Mouse (Mus musculus): Measurements from ENCODE around the gene Rabgap1l.
A peak's percentile ranks its signal among the peaks of the same experiment; 100 is the strongest.
"Not testable (repeated sequence)": the region's sequence is repeated elsewhere in the genome, so short reads cannot be mapped to it uniquely, and the experiment has no call there.

Rabgap1l gene

DNA sequence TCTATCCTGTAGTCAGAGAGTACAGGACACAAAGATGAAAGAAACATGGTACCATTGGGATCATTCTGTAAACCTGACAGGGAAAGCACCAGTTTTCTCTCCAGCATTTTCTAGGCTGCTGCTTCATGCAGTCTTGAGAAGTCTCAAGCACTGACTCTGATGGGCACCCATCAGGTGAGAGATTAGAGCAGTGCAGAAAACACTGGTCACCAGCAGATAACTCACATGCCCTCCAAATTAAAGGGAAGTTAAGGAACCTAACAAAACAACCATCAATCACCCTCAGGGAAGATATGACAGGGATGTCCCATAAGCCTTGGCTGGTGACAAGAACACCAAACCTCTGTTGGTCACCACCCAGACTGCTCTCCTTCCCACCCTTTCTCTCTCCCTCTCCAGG lies 285.2 kb downstream of the Rabgap1l start:
- no peak for DNase-seq (ENCODE audit: low read depth, low spot score)

DNA sequence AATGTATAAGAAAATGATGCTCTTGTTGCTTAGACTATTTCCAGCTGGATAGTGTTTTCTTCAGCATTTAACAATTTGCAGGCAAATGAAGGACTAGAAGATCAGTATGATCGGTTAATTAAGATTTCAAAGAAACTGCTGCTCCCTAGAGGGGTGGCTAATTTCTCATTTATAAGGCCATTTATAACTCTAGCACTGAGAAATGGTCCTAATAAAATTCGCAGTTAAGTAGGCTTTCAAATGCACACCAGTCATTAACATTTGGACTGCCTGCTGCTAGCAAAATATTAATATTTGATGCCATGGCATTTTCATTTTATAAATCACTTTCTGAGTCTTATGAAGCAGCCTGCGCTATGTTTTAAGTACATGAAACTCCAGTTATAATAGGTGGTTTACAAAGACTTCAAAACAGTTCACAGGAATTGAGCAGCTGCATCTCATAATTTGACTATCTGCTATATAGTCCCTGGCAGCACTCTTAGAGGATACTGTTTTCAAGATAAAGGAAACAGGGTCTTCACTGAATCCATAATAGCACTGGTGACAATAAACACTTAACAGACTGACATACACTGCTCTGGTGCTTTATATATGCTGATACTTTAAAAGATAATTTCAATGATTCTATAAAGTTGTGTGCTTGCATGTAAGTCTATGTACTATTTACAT lies 296.0 kb downstream of the Rabgap1l start:
- DNase-seq (ENCODE audit: low read depth, low spot score), result no peak

DNA sequence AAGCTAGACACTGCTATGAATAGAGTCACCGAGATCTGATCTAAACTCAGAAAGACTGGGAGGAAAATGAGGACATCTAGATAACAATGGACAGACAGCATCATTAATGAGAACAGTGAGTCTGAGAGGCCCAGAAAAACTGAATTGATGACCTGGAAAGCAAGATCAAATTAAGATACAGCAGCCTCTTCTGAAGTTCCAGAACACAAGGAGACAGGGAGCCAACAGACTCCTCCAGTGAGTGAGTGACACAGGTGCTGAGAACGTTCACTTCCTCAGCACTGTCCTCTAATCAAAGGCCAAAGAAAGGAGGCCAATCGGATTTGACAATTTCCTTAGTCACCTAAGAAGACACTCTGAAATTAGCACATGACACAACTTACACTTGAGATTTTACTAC lies 307.3 kb downstream of the Rabgap1l start:
- no peak for DNase-seq (ENCODE audit: low read depth, low spot score)

DNA sequence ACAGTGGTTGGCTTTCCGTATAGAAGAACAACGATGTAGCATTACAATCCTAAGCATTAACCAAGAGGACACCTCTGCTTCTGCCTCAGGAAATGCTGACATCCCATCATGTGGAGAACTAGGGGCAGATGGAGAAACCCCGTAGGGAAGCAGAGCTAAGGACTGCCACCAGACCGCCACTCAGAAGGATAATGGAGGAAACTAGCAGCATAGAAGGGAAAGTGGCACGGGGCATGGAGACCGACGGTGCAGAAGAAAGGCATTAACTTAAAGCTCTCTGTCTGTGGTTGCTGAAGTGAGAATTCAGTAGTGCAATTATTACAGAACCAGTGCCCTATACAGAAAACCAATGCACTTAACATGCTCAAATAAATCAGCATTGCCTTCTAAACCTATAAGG lies 308.0 kb downstream of the Rabgap1l start:
- no peak for DNase-seq (ENCODE audit: low read depth, low spot score)

DNA sequence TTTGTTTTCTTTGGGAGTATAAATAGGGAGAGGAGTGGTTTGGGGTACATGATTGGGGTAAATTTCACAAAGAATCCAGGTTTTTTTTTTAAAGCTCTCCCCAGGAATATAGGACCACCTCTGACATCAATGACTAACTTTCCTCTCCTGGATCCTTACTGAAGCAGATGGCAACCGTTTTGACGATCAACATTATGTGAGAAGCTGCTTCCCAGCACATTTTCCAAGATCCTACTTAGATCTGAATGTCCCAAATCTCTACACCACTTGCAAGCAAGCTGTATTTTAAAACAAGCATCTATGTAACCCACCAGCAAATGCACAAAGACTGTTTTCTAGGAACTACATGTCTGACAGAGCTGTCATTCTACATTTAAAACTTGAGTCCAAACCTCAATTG lies 311.4 kb downstream of the Rabgap1l start:
- DNase-seq (ENCODE audit: low read depth, low spot score), result no peak

DNA sequence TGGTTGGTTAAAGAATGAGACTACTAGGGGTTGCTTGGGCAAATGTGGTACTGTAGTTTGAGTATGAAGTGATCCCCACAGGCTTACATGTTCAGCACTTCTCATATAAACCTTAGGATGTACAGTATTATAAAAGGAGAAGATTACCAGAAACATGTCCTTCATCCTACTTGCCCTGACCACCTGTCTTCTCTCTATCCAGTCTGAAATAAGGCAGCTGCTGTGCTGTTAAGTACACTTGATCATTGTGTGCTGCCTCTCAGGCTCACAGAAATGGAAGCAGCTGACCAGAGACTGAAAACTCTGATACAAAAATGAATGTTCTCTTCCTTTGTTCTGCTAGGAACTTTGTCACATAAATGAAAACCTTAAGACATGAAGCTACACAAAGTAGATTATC lies 325.6 kb downstream of the Rabgap1l start:
- DNase-seq (ENCODE audit: low read depth, low spot score), result no peak

DNA sequence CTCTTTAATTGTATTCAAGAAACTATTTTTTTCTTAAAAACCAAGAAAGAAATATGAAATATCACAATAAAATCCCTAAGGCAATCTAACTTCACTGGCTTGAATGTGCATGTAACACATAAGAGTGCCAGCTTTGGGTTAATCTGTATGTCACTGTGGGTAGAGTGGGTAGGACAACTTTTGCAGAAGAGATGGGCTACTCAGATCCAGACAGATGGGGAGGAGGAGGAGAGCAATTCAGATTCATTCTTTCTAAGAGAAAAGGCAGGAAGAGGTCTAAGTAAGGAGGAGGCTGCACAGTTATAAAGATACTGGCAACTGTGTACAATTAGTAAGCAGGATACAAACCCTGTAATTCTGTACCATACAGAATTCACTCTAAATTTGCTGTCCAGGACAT lies 327.8 kb downstream of the Rabgap1l start:
- no peak for DNase-seq (ENCODE audit: low read depth, low spot score)

DNA sequence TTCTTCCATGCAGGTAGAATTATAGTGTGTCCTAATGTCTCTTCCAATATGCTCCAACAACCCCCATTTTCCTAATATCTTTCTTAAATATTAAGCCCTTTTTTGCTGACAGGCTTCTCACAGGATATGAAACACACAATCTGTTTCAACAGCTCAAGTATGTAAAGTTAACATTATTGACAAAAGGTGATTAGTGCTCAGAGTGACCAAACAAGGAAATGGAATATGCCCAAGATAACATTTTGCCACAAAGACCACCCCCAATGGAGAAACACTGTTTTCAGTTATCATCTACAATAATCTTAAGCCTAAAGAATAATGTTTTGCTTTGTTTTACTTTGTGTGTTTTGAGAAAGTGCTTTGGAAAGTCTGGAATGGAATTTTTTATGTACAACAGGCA lies 328.9 kb downstream of the Rabgap1l start:
- no peak for DNase-seq (ENCODE audit: low read depth, low spot score)

DNA sequence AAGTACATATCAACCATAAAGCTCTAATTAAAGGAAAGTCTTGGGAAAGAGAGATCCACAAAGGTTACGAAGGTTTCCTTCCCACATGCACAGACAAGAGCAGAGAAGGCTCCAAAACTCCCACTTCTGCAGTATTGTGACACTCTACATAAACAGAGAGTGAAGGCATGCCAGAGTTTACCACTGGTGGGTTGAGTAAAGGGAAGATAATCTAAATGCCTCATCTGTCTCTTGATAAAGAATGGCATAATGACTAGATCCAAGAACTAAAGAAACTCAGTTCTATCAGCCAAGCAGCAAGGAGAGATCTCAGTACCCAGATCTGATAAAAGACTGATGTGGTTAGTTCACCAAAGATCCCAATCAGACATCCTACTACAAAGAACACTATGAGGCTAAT lies 332.7 kb downstream of the Rabgap1l start:
- no peak for DNase-seq (ENCODE audit: low read depth, low spot score)

DNA sequence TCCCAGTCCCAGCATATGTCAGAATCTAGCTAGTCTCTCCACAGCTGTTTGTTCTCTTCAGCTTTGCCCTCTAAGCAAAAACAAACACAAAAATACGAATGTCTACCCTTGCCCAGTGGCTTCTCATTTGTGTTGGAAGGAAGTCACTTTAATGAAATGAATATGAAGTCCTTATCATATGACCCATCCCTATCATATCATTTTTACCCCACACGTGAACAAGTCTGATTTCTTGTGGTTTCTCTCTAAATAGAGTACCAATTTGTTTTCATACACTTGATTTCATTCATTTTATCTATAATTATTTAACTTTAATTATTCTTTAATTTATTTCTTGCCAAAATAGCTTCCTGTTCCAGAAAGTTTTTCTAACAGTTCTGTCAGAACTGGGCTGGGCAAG lies 341.3 kb downstream of the Rabgap1l start:
- DNase-seq (ENCODE audit: low read depth, low spot score), result no peak

DNA sequence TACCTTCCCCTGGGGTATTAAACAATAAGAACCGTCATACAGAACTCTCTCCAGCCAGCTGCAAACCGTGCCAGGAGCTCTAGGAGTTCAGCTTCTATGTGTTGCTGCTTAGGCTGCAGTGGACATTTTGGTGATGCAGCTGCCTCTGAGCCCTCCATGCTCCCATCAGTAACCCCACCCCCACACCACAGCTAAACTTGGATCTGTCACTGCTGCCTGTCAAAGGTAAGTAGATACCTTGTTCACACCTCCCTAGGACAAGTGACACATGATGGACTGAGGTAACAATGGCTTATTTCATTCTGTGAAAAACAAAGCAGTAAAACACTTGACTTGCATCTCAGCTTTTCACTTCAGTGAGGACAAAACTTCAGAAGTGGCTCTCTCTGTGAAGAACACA lies 344.3 kb downstream of the Rabgap1l start:
- DNase-seq (ENCODE audit: low read depth, low spot score), result no peak

DNA sequence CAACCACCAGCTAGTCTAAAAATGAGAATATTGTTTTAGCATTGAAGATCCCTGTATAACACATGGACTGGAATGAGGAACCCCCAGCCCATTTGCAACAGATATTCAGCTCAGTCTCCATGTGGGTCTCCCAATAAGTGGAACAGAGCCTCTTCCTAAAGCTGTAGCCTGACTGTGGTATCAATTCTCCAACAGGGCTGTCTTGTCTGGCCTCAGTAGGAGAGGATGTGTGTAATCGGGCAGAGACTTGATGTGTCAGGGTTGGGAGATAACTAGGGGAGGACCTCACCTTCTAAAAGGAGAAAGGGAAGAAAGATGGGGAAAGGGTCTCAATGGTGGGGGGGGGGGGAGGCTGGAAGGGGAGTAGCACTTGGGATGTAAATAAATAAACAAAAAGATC lies 346.2 kb downstream of the Rabgap1l start:
- DNase-seq (ENCODE audit: low read depth, low spot score), result no peak

DNA sequence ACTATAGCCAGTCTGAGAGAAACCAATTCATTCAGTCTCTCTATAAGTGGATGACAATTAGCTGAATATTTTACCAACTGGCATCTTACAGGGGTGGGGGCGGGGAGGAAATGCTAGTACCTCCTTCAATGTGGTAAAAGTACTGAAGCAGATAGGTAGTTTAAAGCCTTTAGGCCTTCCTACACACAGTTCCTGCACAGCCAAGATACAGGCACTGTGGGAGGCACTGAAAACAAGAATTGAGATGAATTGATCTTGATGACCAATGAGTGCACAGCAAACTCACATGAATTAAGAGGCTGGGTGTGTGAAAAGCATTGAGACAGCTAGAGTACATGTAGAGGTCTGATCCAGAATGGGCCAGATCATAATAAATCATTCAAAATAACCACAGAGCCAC lies 349.5 kb downstream of the Rabgap1l start:
- no peak for DNase-seq (ENCODE audit: low read depth, low spot score)

DNA sequence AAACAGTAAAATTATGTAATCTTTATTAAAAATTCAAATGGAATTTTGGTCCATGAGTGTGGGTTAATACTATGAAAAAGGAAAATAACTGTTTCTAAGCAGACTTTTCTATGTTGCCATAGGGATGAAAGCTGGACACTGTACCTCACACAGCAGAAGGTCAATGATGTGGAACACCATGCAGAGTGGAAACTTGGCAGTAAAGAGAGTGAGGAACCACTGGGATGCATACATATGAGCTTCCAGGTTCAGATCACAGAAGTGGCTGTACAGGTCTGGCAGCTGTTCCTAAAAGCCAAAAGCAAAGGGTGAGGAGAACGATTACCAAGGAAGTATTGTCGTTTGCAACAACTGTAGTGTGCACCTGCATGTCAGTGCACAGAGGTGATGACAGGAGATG lies 351.3 kb downstream of the Rabgap1l start:
- DNase-seq (ENCODE audit: low read depth, low spot score), result no peak

DNA sequence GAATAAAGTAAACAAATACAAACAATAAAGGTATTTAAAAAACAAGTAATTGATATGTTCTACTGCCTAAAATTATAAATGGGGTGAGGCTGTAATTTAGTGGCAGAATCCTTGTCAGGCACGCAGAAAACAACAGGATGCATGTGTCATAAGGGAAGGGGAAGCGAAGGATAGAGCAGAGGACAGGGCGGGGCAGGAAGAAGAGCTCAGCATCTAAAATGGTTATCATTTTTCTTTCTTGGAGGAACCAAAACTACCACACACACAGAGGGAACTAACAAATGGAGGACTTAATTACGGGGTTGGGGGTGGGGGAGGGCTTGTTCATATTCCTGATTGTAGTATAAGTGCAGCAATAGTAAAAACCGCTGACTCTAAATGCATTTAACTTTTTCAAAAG lies 351.9 kb downstream of the Rabgap1l start:
- DNase-seq (ENCODE audit: low read depth, low spot score), result no peak

DNA sequence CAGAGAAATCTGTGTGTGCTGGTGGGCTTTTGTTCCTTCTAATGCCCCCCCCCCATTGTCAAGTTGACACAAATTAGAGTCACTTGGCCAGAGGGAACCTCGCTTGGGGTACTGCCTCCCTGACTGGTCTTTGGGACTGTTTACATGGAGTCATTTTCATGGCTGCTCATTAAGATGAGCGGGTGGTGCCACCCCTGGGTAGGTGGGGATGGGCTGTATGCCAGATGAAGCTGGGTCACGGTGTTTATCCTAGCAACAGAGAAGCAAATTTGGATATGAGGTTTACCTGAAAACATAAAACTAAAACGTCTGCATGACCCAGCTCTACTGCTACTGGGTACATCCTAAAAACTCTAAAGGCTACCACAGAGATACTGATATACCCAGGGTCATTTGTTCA lies 354.2 kb downstream of the Rabgap1l start:
- no peak for DNase-seq (ENCODE audit: low read depth, low spot score)

DNA sequence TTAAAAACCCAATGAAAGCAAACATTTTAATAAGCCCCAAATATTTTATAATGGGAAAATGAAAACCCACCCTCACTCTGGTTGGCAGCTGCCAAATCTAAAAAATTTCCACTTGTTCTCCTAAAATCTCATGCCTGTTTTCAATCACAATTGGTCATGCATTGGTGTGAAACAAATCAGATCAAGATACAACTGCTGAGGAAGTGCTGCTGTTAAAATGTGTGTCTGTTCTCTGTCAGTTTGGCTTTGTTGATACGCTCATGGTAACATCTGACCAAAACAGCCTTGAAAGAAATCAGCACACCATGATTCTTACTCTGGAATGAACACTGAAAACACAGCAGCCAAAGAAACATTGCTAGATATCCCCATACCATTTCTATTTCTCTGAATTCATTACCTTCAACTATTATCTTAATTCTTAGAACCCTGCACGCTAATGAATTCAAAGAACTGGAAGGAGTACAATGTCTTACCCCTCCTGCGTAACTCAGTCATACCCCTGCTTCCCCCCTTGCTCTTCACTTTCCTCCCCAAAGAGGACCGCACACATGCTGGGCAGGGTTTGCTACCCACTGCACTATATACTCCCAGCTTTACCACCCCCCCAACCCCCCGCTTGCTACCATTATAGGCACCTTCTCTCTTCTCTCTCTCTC lies 375.7 kb downstream of the Rabgap1l start:
- DNase-seq (ENCODE audit: low read depth, low spot score), result no peak

DNA sequence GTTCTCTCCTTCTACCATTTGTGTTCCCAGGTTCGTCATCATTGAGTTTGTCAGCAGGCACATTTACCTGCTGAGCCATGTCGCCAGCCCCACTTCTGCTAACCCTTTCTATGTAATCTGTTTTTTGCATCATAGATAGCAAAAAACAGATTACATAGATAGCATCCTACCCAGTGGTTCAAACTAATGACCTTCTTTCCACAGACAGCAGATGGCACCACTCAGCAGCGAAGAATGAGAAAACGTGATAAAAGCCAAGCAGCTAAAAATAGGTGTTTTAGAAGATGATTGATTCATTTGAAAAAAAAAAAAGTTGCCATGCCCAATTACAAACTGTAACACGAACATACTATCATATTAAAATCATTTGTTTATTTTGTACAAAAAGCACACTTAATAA lies 382.2 kb downstream of the Rabgap1l start:
- DNase-seq (ENCODE audit: low read depth, low spot score), result no peak

DNA sequence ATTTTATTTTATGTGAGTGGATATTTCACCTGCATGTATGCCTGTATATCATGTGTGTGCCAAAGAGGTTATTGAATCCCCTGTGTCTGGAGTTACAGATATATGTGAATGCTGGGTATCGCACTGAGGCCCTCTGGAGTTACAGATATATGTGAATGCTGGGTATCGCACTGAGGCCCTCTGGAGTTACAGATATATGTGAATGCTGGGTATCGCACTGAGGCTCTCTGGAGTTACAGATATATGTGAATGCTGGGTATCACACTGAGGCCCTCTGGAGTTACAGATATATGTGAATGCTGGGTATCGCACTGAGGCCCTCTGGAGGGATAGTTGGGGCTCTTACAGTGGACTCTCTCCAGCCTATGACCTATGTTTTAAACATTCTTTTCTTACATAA lies 383.3 kb downstream of the Rabgap1l start:
- DNase-seq (ENCODE audit: low read depth, low spot score), result not testable (repeated sequence)

DNA sequence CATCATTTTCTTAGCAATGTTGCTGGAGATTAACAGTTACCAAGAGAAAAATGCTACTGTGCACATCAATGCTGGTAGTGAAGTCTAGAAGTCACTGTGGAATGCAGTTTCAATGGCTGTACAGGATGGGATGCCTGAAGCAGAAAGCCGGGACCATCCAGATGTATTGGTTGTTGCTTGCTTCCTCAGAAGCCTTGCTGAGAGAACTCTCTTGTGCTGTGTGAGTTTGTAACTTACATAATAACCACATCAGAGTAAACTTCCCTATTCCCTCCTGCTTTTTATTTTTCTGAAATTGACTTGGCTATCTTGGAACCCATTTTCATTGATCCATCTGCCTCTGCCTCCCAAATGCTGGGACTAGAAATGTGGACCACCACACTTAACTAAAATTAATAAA lies 383.9 kb downstream of the Rabgap1l start:
- DNase-seq (ENCODE audit: low read depth, low spot score), result peak; percentile 10

DNA sequence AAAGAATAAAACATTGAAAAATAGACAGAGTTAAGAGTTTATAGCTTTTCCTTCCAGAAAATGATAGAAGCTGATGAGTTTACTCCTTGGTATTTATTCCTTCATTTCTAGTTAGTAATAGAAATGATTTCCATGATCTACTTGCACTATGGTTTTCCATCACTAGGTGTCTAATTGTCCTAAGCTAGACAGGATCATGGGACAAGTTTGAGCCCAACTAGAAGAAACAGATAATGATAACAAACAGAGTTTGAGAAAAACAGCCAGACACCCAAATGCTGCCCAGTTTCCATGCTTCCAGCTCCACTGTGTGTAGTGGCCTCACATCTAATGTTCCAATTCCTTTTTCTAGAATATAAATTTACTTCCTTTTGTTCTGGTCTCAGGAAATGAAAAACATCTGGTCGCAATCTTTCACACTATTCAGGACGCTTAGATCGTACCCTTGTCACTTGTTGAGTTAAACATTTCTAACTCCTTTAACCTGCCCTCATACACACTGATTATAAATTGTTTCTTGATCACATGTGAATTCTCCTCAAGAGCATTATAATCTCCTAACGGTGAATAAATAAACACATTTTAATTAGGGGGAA lies 384.6 kb downstream of the Rabgap1l start:
- peak; percentile 57 for DNase-seq (ENCODE audit: low read depth, low spot score)

DNA sequence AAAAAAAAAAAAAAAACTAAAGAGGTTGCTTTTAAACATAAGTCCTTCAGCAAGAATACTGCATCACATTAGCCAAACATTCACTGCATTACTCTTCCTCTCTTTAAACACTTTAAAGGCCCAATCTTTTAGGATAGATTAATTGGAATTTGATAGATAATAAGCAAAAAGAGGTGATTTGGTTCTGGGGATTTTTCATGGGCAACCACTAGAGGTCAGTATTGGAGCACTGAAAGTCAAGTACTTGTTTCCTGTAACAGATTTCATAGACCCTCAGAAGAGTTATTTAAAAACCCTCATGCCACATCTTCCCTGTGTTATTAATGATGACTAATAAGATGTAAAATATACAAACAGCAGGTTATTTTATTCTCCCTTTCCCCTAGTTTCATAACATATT lies 393.6 kb downstream of the Rabgap1l start:
- peak; percentile 66 for DNase-seq (ENCODE audit: low read depth, low spot score)

DNA sequence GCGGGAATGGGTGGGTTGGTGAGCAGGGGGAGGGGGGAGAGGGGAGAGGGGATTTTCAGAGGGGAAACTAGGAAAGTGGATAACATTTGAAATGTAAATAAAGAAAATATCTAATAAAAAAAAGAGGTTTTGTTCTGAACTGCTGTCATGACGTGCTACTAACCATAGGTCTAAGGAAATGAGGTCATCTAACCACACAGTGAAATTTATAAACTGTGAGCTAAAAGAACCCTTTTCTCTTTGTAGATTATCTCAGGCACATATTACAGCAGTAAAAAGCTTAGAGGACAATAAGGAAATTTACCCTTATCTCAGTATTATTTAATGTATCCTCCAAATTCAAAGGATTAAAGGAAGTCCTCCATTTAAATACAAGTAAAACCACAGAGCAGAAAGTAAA lies 396.0 kb downstream of the Rabgap1l start:
- no peak for DNase-seq (ENCODE audit: low read depth, low spot score)
